In the genomic region with DNA sequence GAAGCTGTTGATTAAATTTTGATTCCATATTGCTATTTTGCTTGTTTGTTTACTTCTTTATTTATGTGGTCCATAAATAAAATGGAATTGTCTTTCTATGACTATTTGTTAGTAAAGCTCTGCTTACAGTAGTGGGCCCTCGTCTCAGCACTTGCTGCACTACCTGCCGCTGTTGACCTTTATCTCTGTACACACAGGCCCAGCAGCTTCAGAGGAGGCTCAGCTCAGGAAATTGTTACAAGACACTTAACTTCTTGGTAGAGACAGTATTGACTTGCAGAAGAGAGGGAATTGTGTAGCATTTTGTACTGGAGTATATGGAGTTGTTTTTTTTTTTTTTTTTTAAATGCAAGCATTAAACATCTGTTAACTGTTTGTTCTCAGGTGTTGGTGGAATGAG, we compare ENCODE assay signal across 11 mouse cellular contexts. TPM values are rescaled to one million over a fixed set of nuclear protein-coding genes. Genes with fewer than 3 reads are reported as not detected.
A peak's percentile ranks its signal among the peaks of the same experiment; 100 is the strongest.
DNase-seq lines count a peak whose midpoint lies in the region; ATAC-seq and TF ChIP-seq lines count a peak whose summit lies in the region.
"Had no signal": no experiment of that assay in that cellular context is flagged by ENCODE, and none has a peak within 500 bp of the region (broad histone marks: within the 10 kb centered on the region; RNA-seq: fewer than 3 reads in every experiment).

No protein-coding gene starts in this region.

- no peak overlapping the region for H3K9ac ChIP-seq in heart, embryonic 16.5 days (ENCODE audit: low read length)
- H3K9ac ChIP-seq in stomach, embryonic 16.5 days (ENCODE audit: low read length): no peak overlapping the region
- no peak overlapping the region for H3K9ac ChIP-seq in stomach, postnatal 0 days (ENCODE audit: low read length)
- H3K9ac ChIP-seq in liver, embryonic 15.5 days: no peak overlapping the region
- H3K9ac ChIP-seq: lung, embryonic 15.5 days had no signal

- TF ChIP-seq EP300 in stomach, postnatal 0 days (optimal IDR thresholded peaks at IDR 0.05): no peak

- no peak overlapping the region for H3K4me3 ChIP-seq in heart, embryonic 16.5 days (ENCODE audit: low read length)
- no peak overlapping the region for H3K4me3 ChIP-seq in stomach, embryonic 16.5 days (replicated peaks; ENCODE audit: low read length)
- H3K4me3 ChIP-seq in stomach, postnatal 0 days (ENCODE audit: low read depth, low read length): no peak overlapping the region
- H3K4me3 ChIP-seq in liver, embryonic 15.5 days (replicated peaks): no peak overlapping the region
- H3K4me3 ChIP-seq: lung, embryonic 15.5 days had no signal

- ATAC-seq in heart, embryonic 16.5 days (replicated peaks; ENCODE audit: extremely low read depth, insufficient read depth, low FRiP score): no peak
- ATAC-seq in stomach, embryonic 16.5 days (ENCODE audit: insufficient read depth, low FRiP score): no peak
- ATAC-seq in stomach, postnatal 0 days (ENCODE audit: low FRiP score, low TSS enrichment): no peak
- no peak for ATAC-seq in liver, embryonic 15.5 days (ENCODE audit: insufficient read depth)

- H3K9me3 ChIP-seq in heart, embryonic 16.5 days (replicated peaks; ENCODE audit: control insufficient read depth, low read length): no peaks in the 10 kb centered on the region
- H3K9me3 ChIP-seq in stomach, embryonic 16.5 days (replicated peaks; ENCODE audit: control insufficient read depth, low read length): no peaks in the 10 kb centered on the region
- H3K9me3 ChIP-seq in stomach, postnatal 0 days (ENCODE audit: control insufficient read depth, low read length): no peaks in the 10 kb centered on the region
- no peaks in the 10 kb centered on the region for H3K9me3 ChIP-seq in liver, embryonic 15.5 days (replicated peaks)
- H3K9me3 ChIP-seq: lung, embryonic 15.5 days had no signal

- peaks cover 36% of the 10 kb centered on the region for H3K4me1 ChIP-seq in heart, embryonic 16.5 days (ENCODE audit: control insufficient read depth, insufficient read depth, low read length)
- H3K4me1 ChIP-seq in stomach, embryonic 16.5 days (ENCODE audit: control insufficient read depth, insufficient read depth, low read length): peaks cover 41% of the 10 kb centered on the region
- peaks cover 5% of the 10 kb centered on the region; the same call in 1 of the 2 replicates for H3K4me1 ChIP-seq in stomach, postnatal 0 days (replicated peaks; ENCODE audit: control insufficient read depth, insufficient read depth)
- H3K4me1 ChIP-seq in liver, embryonic 15.5 days (replicated peaks): peaks cover 62% of the 10 kb centered on the region

- no peaks in the 10 kb centered on the region for H3K27me3 ChIP-seq in heart, embryonic 16.5 days (ENCODE audit: control insufficient read depth, insufficient read depth, low read length)
- H3K27me3 ChIP-seq in stomach, embryonic 16.5 days (ENCODE audit: control insufficient read depth, insufficient read depth, low read length): no peaks in the 10 kb centered on the region
- H3K27me3 ChIP-seq in stomach, postnatal 0 days (ENCODE audit: control insufficient read depth, insufficient read depth, low read length): no peaks in the 10 kb centered on the region
- no peaks in the 10 kb centered on the region for H3K27me3 ChIP-seq in liver, embryonic 15.5 days
- H3K27me3 ChIP-seq: lung, embryonic 15.5 days had no signal

- no peak for TF ChIP-seq CTCF in stomach, postnatal 0 days (IDR thresholded peaks at IDR 0.05; ENCODE audit: low read depth)

- peak overlapping the region; percentile 5; the same call in 1 of the 2 replicates for H3K4me2 ChIP-seq in heart, embryonic 16.5 days (ENCODE audit: low read depth, low read length)
- peak overlapping the region; percentile 24; the same call in 1 of the 2 replicates for H3K4me2 ChIP-seq in stomach, embryonic 16.5 days (ENCODE audit: low read depth, low read length)
- H3K4me2 ChIP-seq in stomach, postnatal 0 days (replicated peaks; ENCODE audit: low read depth): no peak overlapping the region
- peak overlapping the region; percentile 36 for H3K4me2 ChIP-seq in liver, embryonic 15.5 days

- WGBS in heart, embryonic 16.5 days: 23% methylated on average over 2 of the region's 2 CpGs
- 29% methylated on average over 2 of the region's 2 CpGs for WGBS in stomach, embryonic 16.5 days
- WGBS in stomach, postnatal 0 days: 26% methylated on average over 2 of the region's 2 CpGs
- 11% methylated on average over 2 of the region's 2 CpGs for WGBS in liver, embryonic 15.5 days (ENCODE audit: insufficient replicate concordance)

- H3K27ac ChIP-seq in heart, embryonic 16.5 days (ENCODE audit: low read length): no peak overlapping the region
- no peak overlapping the region for H3K27ac ChIP-seq in stomach, embryonic 16.5 days (ENCODE audit: low read length)
- no peak overlapping the region for H3K27ac ChIP-seq in stomach, postnatal 0 days (replicated peaks)
- no peak overlapping the region; the same call in 1 of the 2 replicates for H3K27ac ChIP-seq in liver, embryonic 15.5 days (replicated peaks)
- H3K27ac ChIP-seq: lung, embryonic 15.5 days had no signal

- peaks cover 18% of the 10 kb centered on the region; the same call in 1 of the 2 replicates for H3K36me3 ChIP-seq in heart, embryonic 16.5 days (ENCODE audit: control insufficient read depth, insufficient read depth)
- peaks cover 19% of the 10 kb centered on the region; the same call in 1 of the 2 replicates for H3K36me3 ChIP-seq in stomach, embryonic 16.5 days (ENCODE audit: control insufficient read depth, insufficient read depth, low read length)
- H3K36me3 ChIP-seq in stomach, postnatal 0 days (ENCODE audit: control insufficient read depth, insufficient read depth, low read length): peaks cover 7% of the 10 kb centered on the region
- H3K36me3 ChIP-seq in liver, embryonic 15.5 days (replicated peaks): peaks cover 52% of the 10 kb centered on the region

- DNase-seq in heart, adult 18-20 months: no peak
- no peak for DNase-seq in stomach, postnatal 0 days (ENCODE audit: low spot score)
- no peak for DNase-seq in adrenal gland, adult 8-10 months
- DNase-seq in cerebellum, postnatal 25 days: no peak
- DNase-seq in gastrocnemius, postnatal 25 days: no peak
- DNase-seq: kidney, adult 8-10 months; thymus, adult 2 months had no signal

RNA-seq across cellular contexts. Expression of gene Pum1, which starts 5.4 kb away (rescaled TPM):
- 52.7 and 54.3 TPM in 2 replicates for polyA plus RNA-seq in heart, embryonic 16.5 days (2015; fragmentation: Nextera tagmentation; extraction: Ambion mirVana)
- 10 to 100 TPM; 50.2 to 63.1 TPM for total RNA-seq in heart, adult 18-20 months (2021)
- polyA plus RNA-seq in stomach, embryonic 16.5 days (2015; fragmentation: Nextera tagmentation; extraction: Ambion mirVana): 73.3 and 79.7 TPM in 2 replicates
- polyA plus RNA-seq in stomach, postnatal 0 days (2015; fragmentation: Nextera tagmentation; extraction: Ambion mirVana): 27.0 and 27.4 TPM in 2 replicates
- 31.7 and 35.7 TPM in 2 replicates for polyA plus RNA-seq in liver, embryonic 15.5 days (2015; fragmentation: Nextera tagmentation; extraction: Ambion mirVana)
- 10 to 100 TPM; 62.4 to 92.5 (median 83.2) TPM for total RNA-seq in adrenal gland, adult 8-10 months (2022)
- total RNA-seq in gastrocnemius, postnatal 25 days (2021): 10 to 100 TPM; 31.1 to 36.4 TPM
